Mouse (Mus musculus): ENCODE data around the gene Gm20388.

DNA sequence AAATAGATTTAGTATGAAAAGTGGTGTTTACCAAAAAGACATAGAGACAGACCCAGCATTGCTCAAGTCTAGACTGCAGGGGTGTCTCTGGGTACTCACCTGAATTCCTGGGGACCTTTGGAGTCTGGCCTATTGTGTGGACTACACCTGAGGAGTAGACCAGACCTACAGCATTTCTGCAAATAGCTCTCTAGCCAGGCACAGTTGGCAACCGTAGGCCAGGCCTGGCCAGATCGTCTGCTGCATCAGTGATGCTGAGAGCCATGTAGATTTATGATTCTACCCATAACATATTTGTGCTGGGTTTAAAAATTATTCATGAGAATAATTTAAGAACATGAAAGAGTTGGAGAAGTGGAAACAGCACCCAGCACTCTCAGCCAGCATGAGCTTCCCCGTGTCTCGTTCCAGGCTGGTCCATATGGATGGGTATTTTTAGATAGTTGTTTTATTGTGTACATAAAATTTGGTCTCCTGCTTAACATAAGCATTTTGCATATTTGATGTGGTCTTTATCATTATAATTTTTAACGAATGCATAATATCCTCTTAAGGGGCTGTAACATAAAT is 4378.9 kb downstream of the Gm20388 start:
- TF ChIP-seq POLR2A (IDR thresholded peaks at IDR 0.05; ENCODE audit: borderline replicate concordance, insufficient read depth, low read length) (no peak), CTCF (IDR thresholded peaks at IDR 0.05; ENCODE audit: borderline replicate concordance, insufficient read depth, low read depth, low read length) (no peak)
